Mouse (Mus musculus): ENCODE data around the gene Cluap1. TPM values are rescaled to one million over a fixed set of nuclear protein-coding genes. Genes with fewer than 3 reads are reported as not detected.

The Cluap1 gene
- polyA plus RNA-seq (2012; rRNA removed): 7.3 and 8.3 TPM in 2 replicates

GRCm38 (mm10) chr16:3908537-3909111 is at the start of gene Cluap1, which contains the start of gene 1700037C18Rik:
Gene Cluap1 (plus strand): TSS chr16:3908801.
Gene 1700037C18Rik (minus strand): TSS chr16:3908689.
- Histone ChIP-seq H3K27ac (ENCODE audit: insufficient read depth, low read depth, low read length) (peak within 1 kb of the TSS; percentile 83), H3K27me3 (replicated peaks; ENCODE audit: control insufficient read depth, insufficient read depth, low read length) (no peaks in the 10 kb centered on the region), H3K36me3 (ENCODE audit: control insufficient read depth, insufficient read depth, low read length) (peaks cover 1% of the 10 kb centered on the region; the same call in 1 of the 2 replicates), H3K4me3 (ENCODE audit: insufficient read depth, low read depth, low read length) (peak within 1 kb of the TSS; percentile 74), H3K4me1 (ENCODE audit: control insufficient read depth, insufficient read depth, low read length) (peaks cover 4% of the 10 kb centered on the region; the same call in 1 of the 2 replicates)
- WGBS: under 1% methylated on average over 33 of the region's 33 CpGs
- peak; percentile 98 for DNase-seq
- peak; percentile 84 for TF ChIP-seq CTCF (conservative IDR thresholded peaks at IDR 0.05; ENCODE audit: insufficient read depth, insufficient read length, low read depth, low read length)
- peak; percentile 45 for TF ChIP-seq POLR2A (IDR thresholded peaks at IDR 0.05; ENCODE audit: low read depth, low read length)

- DNase-seq: no peak
- H3K4me3 ChIP-seq (ENCODE audit: insufficient read depth, low read depth, low read length): no peak overlapping the region
- no peak for TF ChIP-seq POLR2A (IDR thresholded peaks at IDR 0.05; ENCODE audit: low read depth, low read length)
- TF ChIP-seq CTCF (conservative IDR thresholded peaks at IDR 0.05; ENCODE audit: insufficient read depth, insufficient read length, low read depth, low read length): no peak
- no peak overlapping the region for H3K27ac ChIP-seq (ENCODE audit: insufficient read depth, low read depth, low read length)
- WGBS: 95% methylated on average over 4 of the region's 4 CpGs
- no peaks in the 10 kb centered on the region; the same call in 1 of the 2 replicates for H3K36me3 ChIP-seq (ENCODE audit: control insufficient read depth, insufficient read depth, low read length)
- no peaks in the 10 kb centered on the region for H3K27me3 ChIP-seq (replicated peaks; ENCODE audit: control insufficient read depth, insufficient read depth, low read length)
- H3K4me1 ChIP-seq (ENCODE audit: control insufficient read depth, insufficient read depth, low read length): no peaks in the 10 kb centered on the region
Observed at GRCm38 (mm10) chr16:3859254-3859653, 49.3 kb upstream of the Cluap1 start.

- no peak for DNase-seq
- TF ChIP-seq POLR2A (IDR thresholded peaks at IDR 0.05; ENCODE audit: low read depth, low read length) (no peak), CTCF (conservative IDR thresholded peaks at IDR 0.05; ENCODE audit: insufficient read depth, insufficient read length, low read depth, low read length) (no peak)
- no peaks in the 10 kb centered on the region for H3K36me3 ChIP-seq (ENCODE audit: control insufficient read depth, insufficient read depth, low read length)
- no peaks in the 10 kb centered on the region for H3K27me3 ChIP-seq (replicated peaks; ENCODE audit: control insufficient read depth, insufficient read depth, low read length)
- H3K27ac ChIP-seq (ENCODE audit: insufficient read depth, low read depth, low read length): no peak overlapping the region
- 2% methylated on average over 16 of the region's 16 CpGs for whole genome bisulfite sequencing
- H3K4me3 ChIP-seq (ENCODE audit: insufficient read depth, low read depth, low read length): peak overlapping the region; percentile 57
- H3K4me1 ChIP-seq (ENCODE audit: control insufficient read depth, insufficient read depth, low read length): no peaks in the 10 kb centered on the region
Observed at GRCm38 (mm10) chr16:3871815-3872214, 36.8 kb upstream of the Cluap1 start.

GRCm38 (mm10) chr16:3872216-3873047 is 36.2 kb upstream of the Cluap1 start, which contains the start of gene Naa60:
Gene Naa60 (plus strand): TSS chr16:3872375.
- Histone ChIP-seq H3K4me1 (ENCODE audit: control insufficient read depth, insufficient read depth, low read length) (no peaks in the 10 kb centered on the region), H3K4me3 (ENCODE audit: insufficient read depth, low read depth, low read length) (peak within 1 kb of the TSS; percentile 57), H3K27ac (ENCODE audit: insufficient read depth, low read depth, low read length) (peak within 1 kb of the TSS; percentile 3; the same call in 1 of the 2 replicates), H3K36me3 (ENCODE audit: control insufficient read depth, insufficient read depth, low read length) (no peaks in the 10 kb centered on the region), H3K27me3 (replicated peaks; ENCODE audit: control insufficient read depth, insufficient read depth, low read length) (no peaks in the 10 kb centered on the region)
- WGBS: 4% methylated on average over 47 of the region's 47 CpGs
- peak; percentile 97 for DNase-seq
- TF ChIP-seq POLR2A (IDR thresholded peaks at IDR 0.05; ENCODE audit: low read depth, low read length): no peak
- no peak for TF ChIP-seq CTCF (conservative IDR thresholded peaks at IDR 0.05; ENCODE audit: insufficient read depth, insufficient read length, low read depth, low read length)

- Histone ChIP-seq H3K27ac (ENCODE audit: insufficient read depth, low read depth, low read length) (no peak overlapping the region), H3K4me1 (ENCODE audit: control insufficient read depth, insufficient read depth, low read length) (no peaks in the 10 kb centered on the region), H3K4me3 (ENCODE audit: insufficient read depth, low read depth, low read length) (no peak overlapping the region), H3K27me3 (replicated peaks; ENCODE audit: control insufficient read depth, insufficient read depth, low read length) (no peaks in the 10 kb centered on the region), H3K36me3 (ENCODE audit: control insufficient read depth, insufficient read depth, low read length) (no peaks in the 10 kb centered on the region)
- DNase-seq: no peak
- WGBS: 94% methylated on average over 4 of the region's 4 CpGs
- TF ChIP-seq CTCF (conservative IDR thresholded peaks at IDR 0.05; ENCODE audit: insufficient read depth, insufficient read length, low read depth, low read length) (no peak), POLR2A (IDR thresholded peaks at IDR 0.05; ENCODE audit: low read depth, low read length) (no peak)
Observed at GRCm38 (mm10) chr16:3876346-3876745, 32.3 kb upstream of the Cluap1 start.

- TF ChIP-seq POLR2A (IDR thresholded peaks at IDR 0.05; ENCODE audit: low read depth, low read length) (peak; percentile 37), CTCF (conservative IDR thresholded peaks at IDR 0.05; ENCODE audit: insufficient read depth, insufficient read length, low read depth, low read length) (no peak)
- DNase-seq: peak; percentile 96
- H3K4me1 ChIP-seq (ENCODE audit: control insufficient read depth, insufficient read depth, low read length): peaks cover 3% of the 10 kb centered on the region; the same call in 1 of the 2 replicates
Observed at GRCm38 (mm10) chr16:3884201-3885064, 24.2 kb upstream of the Cluap1 start, which contains the start of the genes Zfp597 and Gm20695. Gene Zfp597 (minus strand): TSS chr16:3884561. Gene Gm20695 (plus strand): TSS chr16:3884648.

More at GRCm38 (mm10) chr16:3884201-3885064, 24.2 kb upstream of the Cluap1 start, which contains the start of the genes Zfp597 and Gm20695:
- no peaks in the 10 kb centered on the region for H3K36me3 ChIP-seq (ENCODE audit: control insufficient read depth, insufficient read depth, low read length)
- H3K27ac ChIP-seq (ENCODE audit: insufficient read depth, low read depth, low read length): peak within 1 kb of the TSS; percentile 92
- whole genome bisulfite sequencing: under 1% methylated on average over 88 of the region's 88 CpGs
- H3K4me3 ChIP-seq (ENCODE audit: insufficient read depth, low read depth, low read length): peak within 1 kb of the TSS; percentile 85
- no peaks in the 10 kb centered on the region for H3K27me3 ChIP-seq (replicated peaks; ENCODE audit: control insufficient read depth, insufficient read depth, low read length)

All from kidney, adult 2 months (tissue).